Mouse (Mus musculus) cerebellum, adult 2 months (tissue): Measurements from ENCODE around the gene Ssrp1. TPM values are rescaled to one million over a fixed set of nuclear protein-coding genes. Genes with fewer than 3 reads are reported as not detected.

Source experiments
- DNase-seq, 2 experiments: peaks; one replicate each; pipeline ENCODE4 v3.0.0; 2021
- H3K27ac ChIP-seq: fragments of 200-500 bp; 2 replicates; pipeline ENCODE4 v1.5.1; 2012; ENCODE audit warnings: low read length, control low read depth, inconsistent platforms; ENCODE audit not compliant: insufficient read depth
- H3K27me3 ChIP-seq: fragments of 200-500 bp; 2 replicates; pipeline ENCODE4 v1.6.1; 2012; ENCODE audit warnings: inconsistent platforms, mild to moderate bottlenecking, low read length, moderate library complexity; ENCODE audit not compliant: control insufficient read depth, insufficient read depth
- H3K4me1 ChIP-seq: fragments of 200-500 bp; 2 replicates; pipeline ENCODE4 v1.6.1; 2011; ENCODE audit warnings: low read length; ENCODE audit not compliant: control insufficient read depth, insufficient read depth
- H3K4me3 ChIP-seq: fragments of 200-500 bp; replicated peaks from 2 replicates; pipeline ENCODE3; 2011; ENCODE audit warnings: mild to moderate bottlenecking, low read depth, low read length, control low read depth; ENCODE audit not compliant: insufficient read depth
- CTCF ChIP-seq: fragments of 200-500 bp; IDR thresholded peaks from 2 replicates; pipeline ENCODE4 v1.5.1; 2011; ENCODE audit warnings: low read depth, mild to moderate bottlenecking, control low read depth, low read length, moderate library complexity, borderline replicate concordance; ENCODE audit not compliant: insufficient read depth
- POLR2A ChIP-seq: fragments of 200-500 bp; IDR thresholded peaks from 2 replicates; pipeline ENCODE4 v1.6.1; 2011; ENCODE audit warnings: low read length, control low read depth, borderline replicate concordance; ENCODE audit not compliant: insufficient read depth
- WGBS: fragments of 180-500 bp; shearing (Covaris S2); methylation state at CpG from one replicate; pipeline ENCODE4 v1.1.7; 2018; 5-methylcytosine and 5-hydroxymethylcytosine counted together
- polyA plus RNA-seq: library from polyadenylated mRNA; depleted of rRNA; stranded (reverse); fragments of >200 nt; gene quantifications from 2 replicates; pipeline ENCODE4 v1.2.3, GENCODE M21; 2012

Ssrp1 gene
- polyA plus RNA-seq, 1 experiment: 117 TPM

GRCm38 (mm10) chr2:85007729-85008128 is 29.3 kb upstream of the Ssrp1 start:
- Histone ChIP-seq H3K27ac (no peak overlapping the region), H3K27me3 (no peaks in the 10 kb centered on the region; the same call in 1 of the 2 replicates)
- no peak for DNase-seq

GRCm38 (mm10) chr2:85009212-85009611 is 27.8 kb upstream of the Ssrp1 start:
- Histone ChIP-seq H3K4me3 (no peak overlapping the region), H3K27ac (no peak overlapping the region), H3K27me3 (no peaks in the 10 kb centered on the region; the same call in 1 of the 2 replicates), H3K4me1 (no peaks in the 10 kb centered on the region)
- TF ChIP-seq POLR2A (no peak), CTCF (no peak)
- WGBS: 88% methylated on average over 2 of the region's 2 CpGs
- DNase-seq: no peak

More at GRCm38 (mm10) chr2:85007729-85008128, 29.3 kb upstream of the Ssrp1 start:
- Histone ChIP-seq H3K4me3 (no peak overlapping the region), H3K4me1 (no peaks in the 10 kb centered on the region)
- 18% methylated on average over 4 of the region's 4 CpGs for WGBS
- TF ChIP-seq POLR2A (no peak), CTCF (no peak)

GRCm38 (mm10) chr2:85011906-85012604 is 25.0 kb upstream of the Ssrp1 start:
- WGBS: 43% methylated on average over 9 of the region's 9 CpGs
- TF ChIP-seq CTCF (no peak), POLR2A (no peak)
- Histone ChIP-seq H3K4me1 (no peaks in the 10 kb centered on the region), H3K27me3 (no peaks in the 10 kb centered on the region; the same call in 1 of the 2 replicates), H3K27ac (no peak overlapping the region), H3K4me3 (no peak overlapping the region)
- no peak for DNase-seq

- no peaks in the 10 kb centered on the region for H3K4me1 ChIP-seq
- H3K27me3 ChIP-seq: no peaks in the 10 kb centered on the region; the same call in 1 of the 2 replicates
- no peak overlapping the region for H3K27ac ChIP-seq
- 70% methylated on average over 14 of the region's 14 CpGs for WGBS
- H3K4me3 ChIP-seq: no peak overlapping the region
- no peak for TF ChIP-seq CTCF
- TF ChIP-seq POLR2A: no peak
- no peak for DNase-seq
These were observed 24.4 kb upstream of the Ssrp1 start for GRCm38 (mm10) chr2:85012679-85013078.

GRCm38 (mm10) chr2:85013826-85014587 is 23.0 kb upstream of the Ssrp1 start:
- H3K4me3 ChIP-seq: no peak overlapping the region
- no peaks in the 10 kb centered on the region for H3K27me3 ChIP-seq
- no peak for DNase-seq
- WGBS: 85% methylated on average over 5 of the region's 5 CpGs
- no peaks in the 10 kb centered on the region for H3K4me1 ChIP-seq
- H3K27ac ChIP-seq: no peak overlapping the region
- no peak for TF ChIP-seq CTCF
- no peak for TF ChIP-seq POLR2A

GRCm38 (mm10) chr2:85014588-85014982 is 22.4 kb upstream of the Ssrp1 start:
- no peak for DNase-seq
- Histone ChIP-seq H3K4me3 (no peak overlapping the region), H3K27ac (no peak overlapping the region), H3K27me3 (no peaks in the 10 kb centered on the region), H3K4me1 (no peaks in the 10 kb centered on the region)
- 60% methylated on average over 3 of the region's 3 CpGs for WGBS
- TF ChIP-seq POLR2A (no peak), CTCF (no peak)

GRCm38 (mm10) chr2:85022043-85022442 is 15.0 kb upstream of the Ssrp1 start:
- 23% methylated on average over 4 of the region's 4 CpGs for WGBS
- Histone ChIP-seq H3K27me3 (no peaks in the 10 kb centered on the region), H3K4me3 (no peak overlapping the region), H3K4me1 (no peaks in the 10 kb centered on the region), H3K27ac (no peak overlapping the region)
- TF ChIP-seq POLR2A: no peak
- peak; percentile 55; the same call in 1 of the 2 replicates for TF ChIP-seq CTCF
- DNase-seq: no peak
